Mouse (Mus musculus) cerebellum, adult (tissue): ENCODE results near the gene Cep112.

ENCODE experiments used
- ATAC-seq: cut with Nextera tagmentation; 2 replicates; pipeline ENCODE4 v1.9.2; 2017; ENCODE audit warnings: mild to moderate bottlenecking, moderate library complexity, mixed read lengths; ENCODE audit not compliant: insufficient number of reproducible peaks, low FRiP score, low TSS enrichment

The Cep112 gene

GRCm38 (mm10) chr11:108898483-108898882, 473.5 kb downstream of the Cep112 start:
- no peak for ATAC-seq

- no peak for ATAC-seq
Observed at GRCm38 (mm10) chr11:108900718-108901488, 475.9 kb downstream of the Cep112 start.

GRCm38 (mm10) chr11:108901670-108902069, 476.7 kb downstream of the Cep112 start:
- ATAC-seq, result no peak

- no peak for ATAC-seq
Observed at GRCm38 (mm10) chr11:108902303-108902702, 477.3 kb downstream of the Cep112 start.

GRCm38 (mm10) chr11:108906590-108907254, 481.7 kb downstream of the Cep112 start:
- no peak for ATAC-seq

GRCm38 (mm10) chr11:108909396-108910195, 484.6 kb downstream of the Cep112 start:
- no peak for ATAC-seq
